Mouse (Mus musculus): ENCODE measurements around the gene Sla2.
A peak's percentile ranks its signal among the peaks of the same experiment; 100 is the strongest.
"Not testable (repeated sequence)": the region's sequence is repeated elsewhere in the genome, so short reads cannot be mapped to it uniquely, and the experiment has no call there.

Gene Sla2

DNA sequence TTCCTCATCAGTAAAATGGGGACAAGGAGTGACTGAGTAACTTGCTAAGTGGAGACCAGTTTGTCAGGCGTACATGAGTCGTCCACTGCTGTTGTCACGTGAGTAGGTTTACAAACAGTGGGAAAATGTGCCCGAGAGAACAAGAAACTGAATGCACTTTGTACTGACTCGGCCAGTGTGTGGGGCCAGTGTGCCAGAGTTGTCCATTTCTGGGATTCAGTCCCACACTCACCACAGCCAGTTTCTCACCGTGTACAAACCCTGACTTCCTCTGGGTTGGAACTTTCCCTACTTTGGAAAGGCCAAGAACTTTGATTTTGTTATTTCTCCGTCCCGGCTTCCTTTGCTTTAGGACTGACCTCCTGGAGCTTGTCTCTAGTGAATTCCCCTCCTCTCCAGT is 18.0 kb downstream of the Sla2 start:
- no peak for DNase-seq (ENCODE audit: low read depth)

- DNase-seq (ENCODE audit: low read depth), result no peak
Observed at GRCm38 (mm10) chr2:156864481-156864880, 22.5 kb downstream of the Sla2 start.

GRCm38 (mm10) chr2:156863487-156864160 is 23.4 kb downstream of the Sla2 start:
- peak; percentile 80 for DNase-seq (ENCODE audit: low read depth)

- peak; percentile 98 for DNase-seq (ENCODE audit: low read depth)
Observed at GRCm38 (mm10) chr2:156862772-156863486, 24.1 kb downstream of the Sla2 start, which contains the start of gene Rab5if. Gene Rab5if (plus strand): TSS chr2:156863128.

DNA sequence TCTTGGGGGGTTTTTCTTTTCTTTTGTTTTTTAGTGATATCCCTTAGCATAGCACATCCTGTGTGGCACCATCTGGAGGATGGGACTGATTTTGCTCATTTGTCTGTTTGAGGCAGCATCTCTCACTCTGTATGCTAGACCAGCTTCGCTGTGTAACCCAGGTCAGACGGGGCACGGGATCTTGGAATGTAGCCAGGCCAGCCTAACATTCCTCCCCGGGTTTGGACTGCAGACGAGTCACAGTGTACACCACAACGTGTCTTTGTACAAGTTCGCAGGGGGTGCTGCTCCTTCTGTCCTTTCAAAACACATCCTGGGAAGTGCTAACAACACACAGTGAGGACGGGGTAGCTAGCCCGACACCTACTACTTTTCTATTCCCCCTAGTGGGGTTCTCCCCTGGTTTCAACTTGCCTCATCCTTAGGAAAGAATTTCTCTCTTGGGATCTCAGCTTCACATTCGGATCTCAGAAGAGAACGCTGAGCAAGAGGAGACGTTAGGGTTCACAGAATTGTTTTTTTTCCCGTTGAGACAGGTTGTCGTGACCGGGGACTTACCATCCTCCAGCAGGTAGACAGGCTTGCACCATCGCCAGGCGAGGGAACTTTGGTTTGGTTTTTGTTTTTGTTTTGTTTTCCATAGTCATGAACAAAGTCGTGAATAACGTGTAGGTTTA is 24.8 kb downstream of the Sla2 start:
- peak; percentile 73 for DNase-seq (ENCODE audit: low read depth)

DNA sequence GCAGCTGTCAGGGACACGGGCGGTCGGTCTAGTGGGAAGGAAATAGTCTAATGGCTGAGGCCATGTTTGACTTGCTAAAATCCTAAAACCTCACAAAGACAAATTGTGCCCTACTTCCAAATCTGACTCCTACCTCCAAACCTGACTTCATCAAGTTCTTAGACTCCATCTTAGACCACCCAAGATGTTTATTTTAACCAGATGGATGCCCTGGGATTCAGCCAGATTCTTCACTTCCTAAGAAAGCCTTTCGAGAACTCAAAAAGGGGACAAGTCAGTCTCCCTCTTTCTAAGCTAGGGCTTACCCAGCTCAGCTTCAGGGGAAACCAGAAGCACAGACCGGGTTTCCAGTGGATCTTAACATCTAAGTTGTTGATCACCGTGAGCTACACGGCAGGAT is 28.3 kb downstream of the Sla2 start:
- DNase-seq (ENCODE audit: low read depth), result no peak

DNA sequence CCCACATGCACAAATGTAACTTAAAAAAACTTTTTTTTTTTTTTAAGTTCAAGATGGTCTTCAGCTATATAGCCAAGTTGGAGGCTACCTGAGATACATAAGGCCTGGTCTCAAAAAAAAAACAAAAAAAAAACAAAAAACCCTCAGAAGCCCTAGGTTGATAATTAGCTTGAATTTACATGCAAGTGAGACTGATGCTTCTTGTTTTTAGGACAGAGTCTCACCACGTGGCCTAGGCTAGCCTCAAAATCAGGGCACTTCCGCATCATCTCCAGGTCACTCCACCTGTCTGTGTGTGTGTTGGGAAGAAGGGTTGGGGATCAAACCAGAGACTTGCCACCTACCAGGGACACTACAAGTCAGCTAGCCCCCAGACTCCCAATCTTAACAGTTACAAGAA is 29.2 kb downstream of the Sla2 start, which contains the start of gene 4930518I15Rik:
4930518I15Rik (minus strand) TSS at position 112 of the 400 bp plus-strand sequence.
- no peak for DNase-seq (ENCODE audit: low read depth)

DNA sequence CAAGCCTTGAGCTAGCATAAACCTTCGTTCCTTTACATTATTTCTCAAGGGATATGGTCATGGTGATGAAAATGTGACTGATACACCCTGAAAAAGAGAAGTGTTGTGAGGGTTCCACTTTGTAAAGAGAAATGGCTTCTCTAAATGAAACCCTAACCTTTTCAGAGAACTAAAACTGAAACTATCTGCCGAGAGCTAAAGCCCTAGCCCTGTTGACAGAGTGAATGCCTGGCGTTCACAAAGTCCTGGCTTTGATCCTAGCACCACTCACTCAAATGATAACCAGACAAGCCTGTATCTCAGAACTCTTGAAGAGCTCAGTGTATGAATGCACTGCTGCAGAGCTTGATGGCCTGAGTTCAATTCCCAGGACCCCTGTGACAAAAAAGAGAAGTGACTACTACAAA is 29.6 kb downstream of the Sla2 start:
- peak; percentile 67 for DNase-seq (ENCODE audit: low read depth)

DNA sequence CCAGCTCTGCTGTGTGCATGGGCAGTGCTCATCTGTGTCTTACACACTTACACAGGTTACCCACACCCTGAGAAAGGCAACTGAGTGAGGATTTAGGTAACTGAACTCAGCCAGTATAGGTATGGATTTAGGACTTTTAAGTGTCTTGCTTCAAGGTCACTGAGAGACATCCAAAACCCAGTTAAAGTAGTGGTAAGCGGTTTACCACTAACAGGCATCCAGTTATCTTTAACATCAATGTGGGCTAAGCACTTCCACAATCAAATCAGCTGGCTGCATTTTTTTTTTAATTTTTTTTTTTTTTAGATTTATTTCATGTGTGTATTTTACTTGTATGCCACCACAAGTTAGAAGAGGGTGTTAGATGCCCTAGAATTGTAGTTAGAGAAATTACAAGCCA is 30.7 kb downstream of the Sla2 start:
- peak; percentile 55 for DNase-seq (ENCODE audit: low read depth)

- DNase-seq (ENCODE audit: low read depth), result not testable (repeated sequence)
Observed at GRCm38 (mm10) chr2:156853999-156854771, 32.8 kb downstream of the Sla2 start.

DNA sequence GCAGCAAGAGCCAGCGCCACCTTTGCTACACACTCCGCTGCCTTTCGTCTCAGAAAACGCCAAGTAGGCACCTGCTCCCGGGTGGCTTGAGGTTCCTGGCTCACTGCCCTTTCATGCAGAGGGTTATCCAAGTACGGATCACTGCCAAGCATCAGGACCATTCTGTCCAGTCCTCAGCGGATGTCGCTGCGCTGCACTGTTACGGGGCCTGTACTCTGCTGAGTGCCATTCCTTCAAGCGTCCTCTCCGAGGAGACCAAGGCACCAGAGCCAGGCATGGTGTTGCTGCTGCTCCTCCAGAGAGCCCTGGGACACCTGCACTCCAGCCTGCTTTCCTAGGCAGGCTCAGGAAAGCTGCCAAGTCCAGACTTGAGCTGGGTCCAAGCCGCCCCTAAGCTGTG is 33.4 kb downstream of the Sla2 start:
- not testable (repeated sequence) for DNase-seq (ENCODE audit: low read depth)

DNA sequence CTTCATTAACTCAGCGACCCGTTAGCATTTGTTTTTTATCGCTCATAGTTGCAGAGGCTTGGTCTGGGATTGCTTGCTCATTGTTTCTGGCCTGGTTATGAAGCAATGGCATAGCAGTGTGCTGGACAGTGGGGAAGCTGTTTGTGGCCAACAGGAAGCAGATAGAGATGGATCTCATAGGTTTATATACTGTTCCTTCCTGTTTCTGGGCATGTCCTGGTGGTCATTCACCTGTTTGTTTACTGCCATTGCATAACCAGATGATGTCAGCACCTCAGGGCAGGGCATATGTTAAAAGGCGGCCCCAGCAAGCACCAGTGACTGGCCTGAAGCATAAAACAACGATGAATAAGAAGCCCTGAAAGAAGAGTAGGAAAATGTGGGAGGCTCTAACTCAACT is 36.5 kb downstream of the Sla2 start:
- no peak for DNase-seq (ENCODE audit: low read depth)

GRCm38 (mm10) chr2:156848526-156849182 is 38.3 kb downstream of the Sla2 start:
- DNase-seq (ENCODE audit: low read depth), result no peak

DNA sequence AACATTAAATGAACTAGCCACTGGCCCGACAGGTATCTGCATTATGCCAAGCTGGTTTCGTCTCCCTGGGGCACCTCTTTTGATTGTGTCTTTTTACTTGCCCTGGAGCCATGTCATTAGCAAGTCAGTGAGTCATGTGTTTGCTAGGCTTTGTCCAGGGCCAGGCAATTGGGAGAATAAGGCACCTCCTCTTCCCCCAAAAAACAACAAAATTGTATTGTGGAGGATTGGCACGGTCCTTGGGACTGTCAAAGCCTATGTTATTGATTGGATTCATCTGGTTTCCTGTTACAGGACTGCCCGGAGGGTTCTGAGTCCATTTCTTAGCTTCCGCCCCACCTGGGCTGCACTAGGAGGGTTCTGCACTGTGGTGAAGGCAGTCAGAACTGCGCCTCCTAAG is 39.3 kb downstream of the Sla2 start:
- DNase-seq (ENCODE audit: low read depth), result no peak

DNA sequence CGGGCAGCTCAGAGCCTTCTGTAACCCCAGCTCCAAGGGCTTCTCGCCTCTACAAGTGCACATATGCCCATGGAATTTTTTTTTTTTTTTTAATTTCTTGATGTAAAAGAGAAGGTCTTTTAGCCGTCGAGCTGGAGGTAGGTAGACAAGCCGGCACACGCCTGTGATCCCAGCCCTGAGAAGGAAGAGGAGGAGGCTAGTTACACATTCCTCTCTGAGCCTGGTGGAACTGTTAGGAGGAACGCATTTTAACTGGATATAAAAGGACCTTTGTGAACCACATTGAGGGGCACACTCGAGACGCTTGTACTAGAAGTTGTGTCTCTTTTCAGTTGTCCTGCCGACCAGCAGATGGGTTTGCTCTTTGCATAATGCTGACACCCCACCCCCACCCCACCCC is 42.3 kb downstream of the Sla2 start:
- no peak for DNase-seq (ENCODE audit: low read depth)

DNA sequence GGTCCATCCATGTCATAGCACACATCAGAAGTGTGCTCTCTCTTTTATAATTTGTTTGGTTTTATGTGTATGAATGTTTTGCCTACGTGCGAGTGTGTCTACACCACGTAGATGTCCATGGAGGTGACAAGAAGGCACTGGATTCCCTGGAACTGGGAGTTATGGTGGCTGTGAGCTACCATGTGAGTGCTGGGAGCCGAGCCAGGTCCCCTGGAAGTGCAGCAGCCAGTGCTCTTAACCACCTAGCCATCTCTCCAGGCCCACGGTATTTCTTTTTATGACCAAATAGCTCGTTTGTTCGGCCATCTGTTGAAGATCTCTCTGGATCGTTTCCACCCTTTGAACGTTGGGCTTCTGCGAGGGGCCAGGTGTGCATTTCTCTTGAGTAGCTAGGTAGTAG is 43.7 kb downstream of the Sla2 start:
- no peak for DNase-seq (ENCODE audit: low read depth)

- DNase-seq (ENCODE audit: low read depth), result no peak
Observed at GRCm38 (mm10) chr2:156842711-156843110, 44.3 kb downstream of the Sla2 start.

DNA sequence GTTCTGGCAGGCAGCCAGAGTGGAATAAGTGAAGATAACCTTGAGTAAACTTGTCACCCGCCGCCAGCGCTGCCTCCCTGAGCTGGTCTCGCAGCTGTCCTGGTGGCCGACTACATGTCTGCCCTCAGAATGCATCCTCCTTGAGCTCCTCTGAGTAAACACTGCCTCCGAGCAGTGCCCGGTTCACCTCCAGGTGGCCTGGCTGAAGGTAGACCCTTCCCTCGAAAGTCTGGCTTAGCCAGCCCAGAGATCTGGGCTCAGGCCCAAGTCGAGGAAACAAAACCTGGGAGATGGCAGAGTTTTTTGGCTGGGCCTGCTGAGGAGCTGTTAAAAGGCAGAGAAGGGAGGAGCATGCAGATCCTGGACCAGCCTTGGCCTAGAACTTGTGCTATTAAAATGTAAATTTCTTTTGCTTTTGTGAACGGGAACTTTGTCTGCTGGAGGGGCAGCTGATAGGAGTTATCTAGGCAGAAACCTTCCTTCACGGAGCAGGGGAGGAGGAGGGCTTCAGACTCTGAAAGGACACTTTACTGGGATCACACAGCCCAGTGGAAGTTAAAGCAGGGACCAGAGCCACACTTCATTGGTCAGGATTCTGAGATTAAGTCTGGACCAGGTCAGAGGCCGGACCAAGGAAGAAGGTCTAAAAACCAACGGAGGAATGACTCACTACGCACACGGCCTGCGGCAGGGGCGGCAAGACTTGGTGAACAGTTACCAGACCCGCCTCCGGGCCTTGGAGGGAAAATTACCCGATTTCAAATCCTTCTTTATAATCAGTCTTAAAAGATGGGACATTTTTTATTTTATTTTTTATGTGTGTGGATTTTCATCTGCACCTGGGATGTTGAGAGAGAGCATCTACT is 44.9 kb downstream of the Sla2 start:
- peak; percentile 82 for DNase-seq (ENCODE audit: low read depth)

DNA sequence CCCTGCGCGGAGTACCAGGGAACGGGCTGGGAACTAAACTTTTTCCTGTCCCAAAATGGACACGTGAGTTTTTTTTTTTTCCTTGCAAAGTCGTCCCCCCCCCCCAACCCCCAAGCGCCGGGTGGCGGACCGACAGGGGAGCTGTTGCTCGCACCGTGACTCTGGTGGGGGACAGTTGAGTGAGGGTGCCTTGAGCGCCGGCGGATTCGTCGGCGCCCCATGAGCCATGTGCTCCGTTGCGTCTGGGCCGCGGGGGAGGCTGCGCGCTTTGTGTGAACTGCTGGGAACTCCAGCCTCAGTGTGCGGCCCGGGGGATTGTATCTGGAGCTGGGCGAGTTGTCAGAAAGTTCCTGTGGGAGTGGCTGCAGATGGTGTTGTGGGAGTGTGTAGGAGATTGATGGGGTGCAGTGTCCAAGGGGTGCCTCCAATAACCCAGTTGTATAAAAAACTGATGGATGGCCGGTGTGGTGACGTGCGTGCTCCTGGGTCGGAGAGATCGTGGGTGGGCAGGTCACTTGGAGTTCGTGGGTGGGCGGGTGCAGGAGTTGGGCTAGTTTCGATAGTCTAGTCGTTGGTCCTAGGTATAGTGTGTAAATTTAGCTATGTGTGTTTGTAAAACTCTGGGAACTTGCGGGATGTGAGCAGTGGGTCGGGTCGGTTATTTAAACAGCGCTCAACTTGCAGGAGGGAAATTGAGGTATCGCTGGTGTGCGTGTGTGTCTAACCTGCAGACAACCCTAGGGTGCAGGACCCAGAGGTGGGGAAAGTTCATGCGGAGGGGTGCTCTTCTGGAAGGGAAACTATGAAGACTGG is 45.8 kb downstream of the Sla2 start:
- DNase-seq (ENCODE audit: low read depth), result peak; percentile 76

Measured in induced T-regulatory cell, adult 2 months (primary cell).